Mouse (Mus musculus): ENCODE measurements around the gene Erfe.

Gene Erfe

GRCm38 (mm10) chr1:91380453-91381090 lies 14.3 kb downstream of the Erfe start:
- peak; percentile 92 to 94 for DNase-seq

- DNase-seq = no peak
Observed at GRCm38 (mm10) chr1:91381091-91381471, 14.9 kb downstream of the Erfe start.

- DNase-seq = no peak
Observed at GRCm38 (mm10) chr1:91390369-91390768, 24.1 kb downstream of the Erfe start.

- no peak for DNase-seq
Observed at GRCm38 (mm10) chr1:91397927-91398259, 31.7 kb downstream of the Erfe start.

GRCm38 (mm10) chr1:91398260-91399062 lies 32.2 kb downstream of the Erfe start, which contains the start of gene Ilkap:
Ilkap (minus strand) TSS chr1:91398815.
- DNase-seq = peak; percentile 91 to 92

GRCm38 (mm10) chr1:91404976-91405375 lies 38.7 kb downstream of the Erfe start:
- DNase-seq = no peak

- DNase-seq = peak; percentile 92 to 93
Observed at GRCm38 (mm10) chr1:91405406-91406169, 39.4 kb downstream of the Erfe start.

- DNase-seq = no peak
Observed at GRCm38 (mm10) chr1:91407819-91408218, 41.6 kb downstream of the Erfe start.

GRCm38 (mm10) chr1:91411631-91412285 lies 45.5 kb downstream of the Erfe start:
- DNase-seq = peak; percentile 42 to 54

GRCm38 (mm10) chr1:91412286-91413029 lies 46.2 kb downstream of the Erfe start:
- peak in 1 of 2 experiments; percentile 55 for DNase-seq

GRCm38 (mm10) chr1:91413030-91413506 lies 46.8 kb downstream of the Erfe start:
- DNase-seq = peak; percentile 95 to 96

GRCm38 (mm10) chr1:91413536-91413897 lies 47.3 kb downstream of the Erfe start:
- DNase-seq = peak in 1 of 2 experiments; percentile 55

- peak; percentile 99 for DNase-seq
Observed at GRCm38 (mm10) chr1:91413898-91414594, 47.8 kb downstream of the Erfe start, which contains the start of gene Hes6. Hes6 (minus strand) TSS chr1:91414038.

- DNase-seq = peak; percentile 56 to 58
Observed at GRCm38 (mm10) chr1:91414903-91415302, 48.7 kb downstream of the Erfe start.

GRCm38 (mm10) chr1:91415311-91415710 lies 49.1 kb downstream of the Erfe start:
- peak; percentile 59 to 60 for DNase-seq

GRCm38 (mm10) chr1:91417991-91418390 lies 51.8 kb downstream of the Erfe start:
- DNase-seq = no peak

GRCm38 (mm10) chr1:91419862-91420600 lies 53.8 kb downstream of the Erfe start:
- no peak for DNase-seq

- DNase-seq = no peak
Observed at GRCm38 (mm10) chr1:91420601-91421065, 54.4 kb downstream of the Erfe start.

Data from cerebellum, postnatal 10 days (tissue).